Mouse (Mus musculus) hindbrain, embryonic 11.5 days (tissue): ENCODE measurements around the gene Ppp1r1b. TPM values are rescaled to one million over a fixed set of nuclear protein-coding genes. Genes with fewer than 3 reads are reported as not detected.

Source experiments
- ATAC-seq: fragments of 200-750 bp; cut with Nextera tagmentation; 2 replicates; pipeline ENCODE4 v1.8.0; 2017; ENCODE audit warnings: mild to moderate bottlenecking, moderate TSS enrichment, moderate library complexity; ENCODE audit not compliant: low FRiP score
- DNase-seq: peaks from one replicate; pipeline ENCODE4 v3.0.0-alpha.2; 2015; ENCODE audit warnings: low spot score
- H3K27ac ChIP-seq: fragments of 300-500 bp; sonication (generic); 2 replicates; pipeline ENCODE4 v1.5.1; 2014; ENCODE audit warnings: mild to moderate bottlenecking, low read depth, low read length
- H3K27me3 ChIP-seq: fragments of 300-500 bp; sonication (generic); 2 replicates; pipeline ENCODE4 v1.6.1; 2014; ENCODE audit warnings: mild to moderate bottlenecking, low read length, moderate library complexity, mixed read lengths; ENCODE audit not compliant: control insufficient read depth, insufficient read depth
- H3K36me3 ChIP-seq: fragments of 300-500 bp; sonication (generic); 2 replicates; pipeline ENCODE4 v1.6.1; 2014; ENCODE audit warnings: mild to moderate bottlenecking, low read length, moderate library complexity, mixed read lengths; ENCODE audit not compliant: control insufficient read depth, insufficient read depth
- H3K4me1 ChIP-seq: fragments of 300-500 bp; sonication (generic); replicated peaks from 2 replicates; pipeline ENCODE4 v1.6.1; 2014; ENCODE audit warnings: low read length, mixed read lengths; ENCODE audit not compliant: control insufficient read depth, insufficient read depth
- H3K4me2 ChIP-seq: fragments of 300-500 bp; sonication (generic); replicated peaks from 2 replicates; pipeline ENCODE4 v1.6.1; 2014; ENCODE audit warnings: mild to moderate bottlenecking, low read depth, low read length
- H3K4me3 ChIP-seq: fragments of 300-500 bp; sonication (generic); 2 replicates; pipeline ENCODE4 v1.5.1; 2014; ENCODE audit warnings: low read depth, low read length
- H3K9ac ChIP-seq: fragments of 300-500 bp; sonication (generic); 2 replicates; pipeline ENCODE4 v1.6.1; 2014; ENCODE audit warnings: low read depth, low read length
- H3K9me3 ChIP-seq: fragments of 300-500 bp; sonication (generic); 2 replicates; pipeline ENCODE4 v1.6.1; 2016; ENCODE audit warnings: low read length; ENCODE audit not compliant: control insufficient read depth
- WGBS: fragments of 180-500 bp; shearing (Covaris S2); extraction: QIAGEN DNeasy Blood & Tissue Kit; methylation state at CpG from one replicate; pipeline ENCODE4 v1.1.7; 2014; 5-methylcytosine and 5-hydroxymethylcytosine counted together
- polyA plus RNA-seq: library from polyadenylated mRNA; unstranded; fragments of >200 nt; fragmentation: Nextera tagmentation; extraction: Ambion mirVana; gene quantifications from 2 replicates; pipeline ENCODE4 v1.2.1, GENCODE M21; 2014

Gene Ppp1r1b
- polyA plus RNA-seq, 1 experiment from 2014 or later = 0.29 TPM

GRCm38 (mm10) chr11:98320381-98320780, 27.8 kb upstream of the Ppp1r1b start:
- Histone ChIP-seq H3K27me3 (peaks cover 96% of the 10 kb centered on the region), H3K9me3 (no peaks in the 10 kb centered on the region), H3K27ac (no peak overlapping the region), H3K9ac (no peak overlapping the region), H3K4me1 (no peaks in the 10 kb centered on the region), H3K36me3 (no peaks in the 10 kb centered on the region), H3K4me2 (no peak overlapping the region), H3K4me3 (no peak overlapping the region)
- WGBS = 2% methylated on average over 12 of the region's 12 CpGs
- DNase-seq (no peak), ATAC-seq (no peak)

GRCm38 (mm10) chr11:98320806-98321676, 27.2 kb upstream of the Ppp1r1b start:
- no peaks in the 10 kb centered on the region for H3K9me3 ChIP-seq
- H3K4me3 ChIP-seq = no peak overlapping the region
- no peak for ATAC-seq
- peaks cover 98% of the 10 kb centered on the region for H3K27me3 ChIP-seq
- no peak overlapping the region for H3K9ac ChIP-seq
- WGBS = 2% methylated on average over 30 of the region's 30 CpGs
- no peaks in the 10 kb centered on the region for H3K4me1 ChIP-seq
- H3K36me3 ChIP-seq = no peaks in the 10 kb centered on the region
- H3K4me2 ChIP-seq = no peak overlapping the region
- no peak overlapping the region for H3K27ac ChIP-seq
- no peak for DNase-seq

- H3K9ac ChIP-seq = no peak overlapping the region
- H3K4me2 ChIP-seq = no peak overlapping the region
- H3K36me3 ChIP-seq = no peaks in the 10 kb centered on the region
- ATAC-seq (no peak), DNase-seq (no peak)
- WGBS = 2% methylated on average over 5 of the region's 5 CpGs
- no peaks in the 10 kb centered on the region for H3K4me1 ChIP-seq
- H3K9me3 ChIP-seq = no peaks in the 10 kb centered on the region
- no peak overlapping the region for H3K4me3 ChIP-seq
- H3K27me3 ChIP-seq = peaks cover 96% of the 10 kb centered on the region
- no peak overlapping the region for H3K27ac ChIP-seq
Observed at GRCm38 (mm10) chr11:98321677-98322003, 26.6 kb upstream of the Ppp1r1b start.

GRCm38 (mm10) chr11:98322159-98322558, 26.0 kb upstream of the Ppp1r1b start:
- 6% methylated on average over 1 of the region's 1 CpGs for WGBS
- H3K27ac ChIP-seq = no peak overlapping the region
- no peaks in the 10 kb centered on the region for H3K9me3 ChIP-seq
- ATAC-seq (no peak), DNase-seq (no peak)
- no peak overlapping the region for H3K9ac ChIP-seq
- H3K36me3 ChIP-seq = no peaks in the 10 kb centered on the region
- H3K4me2 ChIP-seq = no peak overlapping the region
- peaks cover 96% of the 10 kb centered on the region for H3K27me3 ChIP-seq
- H3K4me1 ChIP-seq = no peaks in the 10 kb centered on the region
- no peak overlapping the region for H3K4me3 ChIP-seq

DNA sequence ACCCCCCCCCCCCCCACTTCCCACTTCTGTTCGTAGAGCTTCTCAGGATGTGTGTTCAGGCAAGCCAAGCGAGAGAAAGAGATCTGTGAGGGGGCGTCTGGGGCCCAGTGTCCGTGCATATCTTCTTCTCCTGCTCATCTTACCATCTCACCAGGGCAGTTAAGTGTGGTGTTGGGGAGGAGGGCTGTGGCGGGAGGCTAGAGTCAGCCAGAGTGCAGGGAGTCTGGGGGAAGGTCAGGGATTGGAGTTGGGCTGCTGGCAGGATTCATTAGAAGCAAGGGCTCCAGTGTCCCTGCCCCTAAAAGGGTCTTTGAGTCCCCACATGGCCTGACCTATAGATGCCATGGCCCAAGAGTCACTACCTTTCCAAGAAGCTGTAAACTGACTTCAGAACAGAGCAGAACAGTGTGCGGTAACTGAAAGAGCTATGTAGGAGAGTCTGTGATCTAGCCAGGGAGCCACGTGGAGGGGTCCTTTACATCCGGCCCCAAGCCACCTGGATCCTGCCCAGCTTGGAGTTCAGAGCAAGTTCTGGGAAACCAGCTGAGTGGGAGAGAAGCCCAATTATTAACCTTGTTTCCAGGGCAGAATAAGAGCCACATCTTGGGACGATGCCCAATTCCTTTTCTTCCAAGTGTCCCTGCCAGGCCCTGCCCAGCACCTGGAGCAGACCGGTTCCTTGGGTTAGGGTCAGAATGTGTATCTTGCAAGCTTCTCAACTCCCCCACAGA, 24.9 kb upstream of the Ppp1r1b start:
- H3K9me3 ChIP-seq = no peaks in the 10 kb centered on the region
- no peaks in the 10 kb centered on the region for H3K36me3 ChIP-seq
- ATAC-seq (no peak), DNase-seq (no peak)
- peaks cover 97% of the 10 kb centered on the region for H3K27me3 ChIP-seq
- no peak overlapping the region for H3K4me3 ChIP-seq
- no peak overlapping the region for H3K4me2 ChIP-seq
- WGBS = 1% methylated on average over 10 of the region's 10 CpGs
- H3K4me1 ChIP-seq = peaks cover 4% of the 10 kb centered on the region; the same call in 1 of the 2 replicates
- no peak overlapping the region for H3K27ac ChIP-seq
- no peak overlapping the region for H3K9ac ChIP-seq

DNA sequence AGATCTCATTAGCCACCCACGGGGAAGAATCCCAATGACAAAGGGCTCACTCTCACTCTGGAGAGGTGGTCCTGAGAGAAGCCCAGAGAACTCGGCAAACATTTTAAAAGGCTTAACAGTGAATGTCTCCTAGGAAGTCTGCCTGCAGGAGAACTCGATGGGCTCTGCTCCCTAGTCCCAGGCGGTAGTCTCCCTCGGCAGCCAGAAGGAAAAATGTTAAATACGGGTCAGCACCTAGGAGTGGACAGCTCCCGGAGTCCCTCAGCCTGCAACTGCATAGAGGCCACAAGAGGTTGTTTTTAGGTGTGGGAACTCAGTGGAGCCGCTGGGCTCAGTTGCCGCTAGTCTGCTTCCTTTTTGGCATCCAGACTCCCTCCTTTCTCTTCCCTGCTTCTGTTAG, 24.3 kb upstream of the Ppp1r1b start:
- no peak overlapping the region for H3K9ac ChIP-seq
- H3K9me3 ChIP-seq = no peaks in the 10 kb centered on the region
- under 1% methylated on average over 9 of the region's 9 CpGs for WGBS
- peaks cover 97% of the 10 kb centered on the region for H3K27me3 ChIP-seq
- peaks cover 6% of the 10 kb centered on the region; the same call in 1 of the 2 replicates for H3K4me1 ChIP-seq
- no peak overlapping the region for H3K27ac ChIP-seq
- no peaks in the 10 kb centered on the region for H3K36me3 ChIP-seq
- no peak overlapping the region for H3K4me3 ChIP-seq
- ATAC-seq = no peak
- no peak overlapping the region for H3K4me2 ChIP-seq
- DNase-seq = peak; percentile 62

GRCm38 (mm10) chr11:98325191-98325820, 22.9 kb upstream of the Ppp1r1b start:
- H3K4me2 ChIP-seq = no peak overlapping the region
- no peaks in the 10 kb centered on the region for H3K9me3 ChIP-seq
- no peaks in the 10 kb centered on the region for H3K36me3 ChIP-seq
- DNase-seq = no peak
- ATAC-seq = no peak
- H3K27me3 ChIP-seq = peaks cover 98% of the 10 kb centered on the region
- 3% methylated on average over 14 of the region's 14 CpGs for WGBS
- no peak overlapping the region for H3K27ac ChIP-seq
- H3K9ac ChIP-seq = no peak overlapping the region
- no peak overlapping the region for H3K4me3 ChIP-seq
- peaks cover 6% of the 10 kb centered on the region; the same call in 1 of the 2 replicates for H3K4me1 ChIP-seq

GRCm38 (mm10) chr11:98325821-98326218, 22.4 kb upstream of the Ppp1r1b start:
- no peak overlapping the region for H3K4me3 ChIP-seq
- 3% methylated on average over 22 of the region's 22 CpGs for WGBS
- H3K9ac ChIP-seq = no peak overlapping the region
- peaks cover 6% of the 10 kb centered on the region; the same call in 1 of the 2 replicates for H3K4me1 ChIP-seq
- no peak overlapping the region for H3K4me2 ChIP-seq
- H3K9me3 ChIP-seq = no peaks in the 10 kb centered on the region
- no peak for ATAC-seq
- DNase-seq = no peak
- no peak overlapping the region for H3K27ac ChIP-seq
- no peaks in the 10 kb centered on the region for H3K36me3 ChIP-seq
- H3K27me3 ChIP-seq = peaks cover 98% of the 10 kb centered on the region
